Mouse (Mus musculus) stomach, postnatal 0 days (tissue): ENCODE data around the gene Glb1.

Source experiments
- CTCF ChIP-seq: IDR thresholded peaks from 2 replicates; pipeline ENCODE4 v1.5.1; 2016; ENCODE audit warnings: antibody characterized with exemption, low read depth, mild to moderate bottlenecking, moderate library complexity
- EP300 ChIP-seq: optimal IDR thresholded peaks from 2 replicates; pipeline ENCODE3; 2016; ENCODE audit warnings: antibody characterized with exemption

DNA sequence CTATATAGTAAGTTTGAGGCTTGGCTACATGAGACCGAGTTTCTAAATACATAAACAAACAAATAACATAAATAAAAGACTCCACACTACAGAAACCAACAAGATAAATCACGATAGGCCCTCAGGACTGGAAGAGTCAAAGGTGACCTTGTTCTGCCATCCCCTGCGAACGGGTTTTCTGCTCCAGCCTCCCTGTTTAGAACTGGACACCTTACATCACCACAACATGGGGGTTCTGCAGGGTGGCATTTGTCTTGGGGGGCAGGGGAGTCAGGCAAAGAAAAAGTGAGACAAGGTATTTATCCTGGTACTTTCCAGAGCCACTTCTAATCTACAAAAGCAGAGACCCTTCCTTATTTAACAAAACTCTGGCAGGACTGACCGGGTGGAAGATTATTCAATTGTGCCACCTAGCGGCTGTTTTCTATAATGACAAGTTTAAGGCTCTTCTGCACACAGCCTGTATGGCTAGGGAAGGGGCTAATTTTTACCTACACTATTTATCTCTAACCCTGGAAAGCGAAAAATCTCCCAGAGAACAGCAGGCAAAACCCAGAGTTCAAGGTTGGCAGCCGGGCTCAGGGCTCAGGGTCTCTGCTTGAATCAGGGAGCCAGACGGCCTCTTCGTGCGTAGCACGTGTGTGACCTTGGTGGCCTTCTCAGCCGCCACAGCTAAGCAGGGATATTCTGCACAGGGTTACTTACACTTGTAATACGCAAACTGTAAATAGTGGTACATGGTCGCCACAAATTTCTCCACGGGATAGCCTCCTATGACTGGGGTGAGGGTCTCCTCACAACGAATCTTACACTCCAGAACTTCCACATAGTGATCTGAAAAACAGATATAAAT is 19.8 kb upstream of the Glb1 start:
- peak; percentile 76 for TF ChIP-seq CTCF
- no peak for TF ChIP-seq EP300
